Mouse (Mus musculus) CH12.LX (cell line): ENCODE measurements around the gene E130114P18Rik. TPM values are rescaled to one million over a fixed set of nuclear protein-coding genes. Genes with fewer than 3 reads are reported as not detected.
A peak's percentile ranks its signal among the peaks of the same experiment; 100 is the strongest.

ENCODE experiments used
- DNase-seq: peaks from one replicate; pipeline ENCODE4 v3.0.0-alpha.2; 2013; ENCODE audit errors: extremely low read depth
- H3K27ac ChIP-seq: 2 replicates; pipeline ENCODE4 v1.5.1; 2012; ENCODE audit warnings: low read depth, mild to moderate bottlenecking, control low read depth, moderate library complexity; ENCODE audit not compliant: insufficient read depth
- H3K27me3 ChIP-seq: replicated peaks from 2 replicates; pipeline ENCODE3; 2012; ENCODE audit warnings: inconsistent platforms
- H3K36me3 ChIP-seq, 2 experiments: replicated peaks in 1 of 2; 2 replicates each; pipeline versions ENCODE3 to v1.6.1; 2012; ENCODE audit warnings: inconsistent platforms in 1 of 2, low read length in 1 of 2, mild to moderate bottlenecking in 1 of 2, mixed read lengths in 1 of 2, moderate library complexity in 1 of 2; ENCODE audit not compliant: control insufficient read depth in 1 of 2, insufficient read depth in 1 of 2
- H3K4me1 ChIP-seq, 2 experiments: 2 replicates each; pipeline ENCODE4 v1.6.1; 2012; ENCODE audit warnings: inconsistent platforms in 1 of 2, moderate library complexity in 1 of 2; ENCODE audit not compliant: insufficient read depth in 2 of 2, control insufficient read depth in 1 of 2
- H3K4me2 ChIP-seq: 2 replicates; pipeline ENCODE4 v1.6.1; 2012; ENCODE audit warnings: low read depth, mild to moderate bottlenecking, control low read depth; ENCODE audit not compliant: poor library complexity, insufficient read depth, severe bottlenecking
- H3K4me3 ChIP-seq, 3 experiments: fragments of 150-350 bp in 1 of 3; sonication (generic) in 1 of 3; replicated peaks in 1 of 3; 2 replicates each; pipeline versions ENCODE3 to v1.5.1; 2011 to 2012; ENCODE audit warnings: low read depth in 2 of 3, low read length in 2 of 3, mild to moderate bottlenecking in 2 of 3, moderate library complexity in 2 of 3, control low read depth in 1 of 3, improper control_type of control experiment in 1 of 3, inconsistent platforms in 1 of 3, mixed read lengths in 1 of 3; ENCODE audit not compliant: poor library complexity in 1 of 3
- H3K79me2 ChIP-seq: replicated peaks from 2 replicates; pipeline ENCODE4 v1.6.1; 2012; ENCODE audit warnings: mild to moderate bottlenecking, moderate library complexity; ENCODE audit not compliant: control insufficient read depth, poor library complexity, insufficient read depth, severe bottlenecking; ENCODE audit errors: extremely low read depth
- H3K9ac ChIP-seq: 2 replicates; pipeline ENCODE4 v1.6.1; 2012; ENCODE audit warnings: low read depth, mild to moderate bottlenecking, control low read depth, moderate library complexity; ENCODE audit not compliant: insufficient read depth
- H3K9me3 ChIP-seq: replicated peaks from 2 replicates; pipeline ENCODE3; 2012; ENCODE audit warnings: low read length, inconsistent platforms, mixed read lengths
- BHLHE40 ChIP-seq: IDR thresholded peaks from 2 replicates; pipeline ENCODE4 v1.6.1; 2011; ENCODE audit warnings: mild to moderate bottlenecking, low read depth, low read length, improper control_type of control experiment
- ELF1 ChIP-seq: IDR thresholded peaks from 2 replicates; pipeline ENCODE4 v1.6.1; 2014; ENCODE audit warnings: low read depth, mild to moderate bottlenecking, inconsistent platforms, low read length, improper control_type of control experiment
- ETS1 ChIP-seq: conservative IDR thresholded peaks from 2 replicates; pipeline ENCODE4 v1.6.1; 2012; ENCODE audit warnings: low read depth, mild to moderate bottlenecking, inconsistent platforms, low read length, improper control_type of control experiment, moderate library complexity
- JUN ChIP-seq: IDR thresholded peaks from 2 replicates; pipeline ENCODE4 v1.6.1; 2011; ENCODE audit warnings: low read depth, mild to moderate bottlenecking, low read length, improper control_type of control experiment, moderate library complexity; ENCODE audit not compliant: insufficient read depth
- JUND ChIP-seq: conservative IDR thresholded peaks from 2 replicates; pipeline ENCODE4 v1.6.1; 2011; ENCODE audit warnings: low read depth, low read length, improper control_type of control experiment
- KAT2A ChIP-seq: IDR thresholded peaks from 2 replicates; pipeline ENCODE4 v1.6.1; 2012; ENCODE audit warnings: low read length, improper control_type of control experiment, inconsistent platforms; ENCODE audit not compliant: insufficient replicate concordance
- MAZ ChIP-seq: IDR thresholded peaks from 2 replicates; pipeline ENCODE4 v1.6.1; 2012; ENCODE audit warnings: low read depth, mild to moderate bottlenecking, inconsistent platforms, low read length, improper control_type of control experiment, moderate library complexity
- MEF2A ChIP-seq: IDR thresholded peaks from 2 replicates; pipeline ENCODE4 v1.6.1; 2014; ENCODE audit warnings: low read depth, mild to moderate bottlenecking, inconsistent platforms, low read length, improper control_type of control experiment, borderline replicate concordance
- MYC ChIP-seq: IDR thresholded peaks from 2 replicates; pipeline ENCODE4 v1.6.1; 2011; ENCODE audit warnings: low read depth, mild to moderate bottlenecking, improper control_type of control experiment, low read length
- PAX5 ChIP-seq: IDR thresholded peaks from 2 replicates; pipeline ENCODE4 v1.6.1; 2012; ENCODE audit warnings: low read length, inconsistent platforms, mixed read lengths
- POLR2AphosphoS2 ChIP-seq: IDR thresholded peaks from 2 replicates; pipeline ENCODE4 v1.6.1; 2011; ENCODE audit warnings: low read depth, low read length, improper control_type of control experiment
- RAD21 ChIP-seq: IDR thresholded peaks from 2 replicates; pipeline ENCODE4 v1.6.1; 2011; ENCODE audit warnings: low read depth, mild to moderate bottlenecking, low read length, improper control_type of control experiment, moderate library complexity
- SMC3 ChIP-seq: IDR thresholded peaks from 2 replicates; pipeline ENCODE4 v1.6.1; 2011; ENCODE audit warnings: low read depth, low read length, improper control_type of control experiment
- TCF12 ChIP-seq: IDR thresholded peaks from 2 replicates; pipeline ENCODE4 v1.6.1; 2014; ENCODE audit warnings: low read depth, mild to moderate bottlenecking, inconsistent platforms, low read length, improper control_type of control experiment
- UBTF ChIP-seq: IDR thresholded peaks from 2 replicates; pipeline ENCODE4 v1.6.1; 2012; ENCODE audit warnings: low read depth, mild to moderate bottlenecking, inconsistent platforms, low read length, improper control_type of control experiment, moderate library complexity
- USF1 ChIP-seq: IDR thresholded peaks from 2 replicates; pipeline ENCODE4 v1.6.1; 2014; ENCODE audit warnings: low read depth, mild to moderate bottlenecking, inconsistent platforms, low read length, improper control_type of control experiment
- ZKSCAN1 ChIP-seq: IDR thresholded peaks from 2 replicates; pipeline ENCODE4 v1.6.1; 2012; ENCODE audit warnings: low read depth, inconsistent platforms, low read length, improper control_type of control experiment, borderline replicate concordance
- ZMIZ1 ChIP-seq: IDR thresholded peaks from 2 replicates; pipeline ENCODE4 v1.6.1; 2012; ENCODE audit warnings: low read depth, mild to moderate bottlenecking, inconsistent platforms, low read length, improper control_type of control experiment
- dilution Hi-C: fragments of 300-500 bp; cut with MboI; formaldehyde crosslinking; loops from 2 replicates; pipeline ENCODE4 v1.14.3; 2020; ENCODE audit warnings: low sequenced_read_pairs; ENCODE audit not compliant: extremely low pct_unique_long_range_greater_than_20kb, extremely low pct_ligation_motif_present
- in situ Hi-C: fragments of 300-500 bp; cut with MboI; formaldehyde crosslinking; loops from 3 replicates; pipeline ENCODE4 v1.14.3; 2019; ENCODE audit warnings: low sequenced_read_pairs, low pct_ligation_motif_present, low pct_unique_long_range_greater_than_20kb, mixed read lengths
- polyA plus RNA-seq: library from polyadenylated mRNA; unstranded; fragments of >175 nt; gene quantifications from 2 replicates; pipeline ENCODE4 v1.2.1, GENCODE M21; 2012; ENCODE audit warnings: low read depth; ENCODE audit not compliant: insufficient read length
- total RNA-seq, 2 experiments: library from RNA; depleted of rRNA; stranded (reverse); fragments of 300-350 nt in 1 of 2; fragments of >200 nt in 1 of 2; gene quantifications; 2 replicates each; pipeline ENCODE4 v1.2.3; 2012 to 2014

Gene E130114P18Rik
- total and polyA plus RNA-seq, 3 experiments, result not detected

DNA sequence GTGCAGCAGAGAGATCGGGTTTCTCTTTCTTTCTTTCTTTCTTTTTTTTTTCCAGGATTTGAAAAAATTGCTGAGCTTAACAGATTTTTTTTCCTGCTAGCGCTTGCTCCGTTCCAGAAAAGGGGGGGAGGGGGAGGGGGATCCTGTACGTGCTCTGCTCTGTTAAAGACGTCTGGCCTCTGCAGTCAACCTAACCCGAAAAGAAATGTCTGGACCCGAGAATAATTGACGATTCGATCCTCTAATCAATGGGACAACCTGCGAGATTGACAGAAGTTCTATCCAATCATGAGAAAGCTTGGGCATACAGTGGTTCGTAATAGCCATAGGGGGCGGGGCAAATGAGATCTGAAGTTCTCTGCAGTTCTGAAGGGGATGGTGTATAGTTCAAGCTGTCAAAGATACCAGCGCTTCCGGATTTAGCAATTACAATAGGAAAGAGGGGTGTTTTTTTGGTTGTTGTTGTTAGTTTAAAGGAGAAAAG lies 4.7 kb downstream of the E130114P18Rik start:
- no peak overlapping the region for H3K27ac ChIP-seq
- no peaks in the 10 kb centered on the region for H3K27me3 ChIP-seq
- DNase-seq, result peak; percentile 7
- H3K4me3 ChIP-seq, result no peak overlapping the region
- in situ Hi-C loops, result no loop called here
- peaks cover 60% of the 10 kb centered on the region for H3K9me3 ChIP-seq
- H3K79me2 ChIP-seq, result no peaks in the 10 kb centered on the region
- H3K36me3 ChIP-seq, result no peaks in the 10 kb centered on the region
- H3K9ac ChIP-seq, result no peak overlapping the region
- no peaks in the 10 kb centered on the region for H3K4me1 ChIP-seq
- dilution Hi-C loops, result no loop called here
- TF ChIP-seq MEF2A, result no peak
- no peak for TF ChIP-seq RAD21
- no peak for TF ChIP-seq PAX5
- TF ChIP-seq POLR2AphosphoS2, result no peak
- TF ChIP-seq USF1, result no peak
- no peak for TF ChIP-seq ELF1
- TF ChIP-seq BHLHE40, result no peak
- no peak for TF ChIP-seq TCF12
- H3K4me2 ChIP-seq, result no peak overlapping the region

DNA sequence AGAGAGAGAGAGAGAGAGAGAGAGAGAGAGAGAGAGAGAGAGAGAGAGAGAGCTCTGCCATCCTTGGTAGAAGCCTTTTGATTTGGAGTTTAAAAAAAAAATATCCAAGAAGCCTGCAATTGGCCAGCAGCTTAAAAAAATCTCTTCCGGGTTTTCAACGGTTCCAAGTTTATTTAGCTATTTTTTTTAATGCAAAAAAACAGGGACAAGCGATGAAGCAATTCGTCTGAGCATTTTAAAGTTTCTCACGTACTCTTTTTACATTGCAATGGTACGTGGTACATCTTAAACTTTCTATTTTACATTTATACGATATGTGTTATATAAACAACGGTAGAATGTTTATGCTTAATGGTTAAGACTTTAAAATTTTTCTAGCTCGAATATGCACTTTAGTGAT lies 5.2 kb downstream of the E130114P18Rik start, which contains the start of gene Nfia:
Gene Nfia, plus strand, starts transcription at position 94 of the 400 bp plus-strand sequence.
- peaks cover 63% of the 10 kb centered on the region for H3K9me3 ChIP-seq
- H3K36me3 ChIP-seq, result no peaks in the 10 kb centered on the region
- in situ Hi-C loops, result no loop called here
- no peaks in the 10 kb centered on the region for H3K4me1 ChIP-seq
- no peak within 1 kb of the TSS for H3K27ac ChIP-seq
- no peak within 1 kb of the TSS for H3K9ac ChIP-seq
- H3K4me3 ChIP-seq, result no peak within 1 kb of the TSS
- DNase-seq, result no peak
- no peak for TF ChIP-seq ZMIZ1
- no peak for TF ChIP-seq ZKSCAN1
- no peak for TF ChIP-seq ELF1
- no peak for TF ChIP-seq ETS1
- TF ChIP-seq USF1, result no peak
- TF ChIP-seq JUN, result no peak
- no peak for TF ChIP-seq SMC3
- no peak for TF ChIP-seq UBTF
- no peak for TF ChIP-seq KAT2A
- TF ChIP-seq JUND, result no peak
- no peak for TF ChIP-seq MAZ
- TF ChIP-seq BHLHE40, result no peak
- TF ChIP-seq MYC, result no peak
- no peaks in the 10 kb centered on the region for H3K27me3 ChIP-seq
- H3K4me2 ChIP-seq, result no peak within 1 kb of the TSS
- dilution Hi-C loops, result no loop called here
- no peaks in the 10 kb centered on the region for H3K79me2 ChIP-seq
